Mouse (Mus musculus): Measurements from ENCODE around the gene Kif14.

DNA sequence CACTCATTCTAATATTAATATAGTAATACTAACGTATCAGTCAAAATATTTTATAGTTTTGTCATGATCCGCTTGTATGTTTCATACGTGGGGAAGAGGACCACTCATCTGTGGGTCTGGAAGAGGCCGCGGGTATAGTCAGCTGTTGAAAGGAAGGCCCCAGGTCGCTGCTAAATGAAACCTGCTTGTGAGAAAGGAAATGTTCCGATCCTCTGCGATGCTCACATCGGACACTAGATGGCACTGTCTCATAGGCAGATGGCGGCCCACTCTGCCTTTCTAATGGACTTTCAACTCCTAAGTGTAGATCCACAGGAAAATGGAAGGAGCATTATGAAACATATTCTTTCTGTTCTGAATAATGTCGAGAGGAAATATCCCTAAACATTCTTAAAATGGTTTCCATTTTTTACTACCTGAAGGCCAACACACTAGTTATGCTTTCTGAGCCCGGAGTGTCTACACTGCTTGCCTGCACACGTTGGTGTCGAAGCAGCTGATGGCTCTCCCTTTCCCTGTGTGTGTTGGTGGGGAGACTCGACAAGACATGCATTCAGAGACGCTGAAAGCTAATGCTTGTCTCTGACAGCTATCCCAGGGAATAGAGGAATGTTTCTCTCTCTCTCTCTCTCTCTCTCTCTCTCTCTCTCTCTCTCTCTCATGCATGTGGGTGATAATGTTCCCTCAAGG is 84.9 kb downstream of the Kif14 start:
- TF ChIP-seq CTCF (IDR thresholded peaks at IDR 0.05; ENCODE audit: borderline replicate concordance, insufficient read depth, low read length) (peak; percentile 95; the same call in 1 of the 2 replicates), POLR2A (IDR thresholded peaks at IDR 0.05; ENCODE audit: low read depth, low read length) (no peak)
